Mouse (Mus musculus): ENCODE results near the gene Ppp1r15a.

DNA sequence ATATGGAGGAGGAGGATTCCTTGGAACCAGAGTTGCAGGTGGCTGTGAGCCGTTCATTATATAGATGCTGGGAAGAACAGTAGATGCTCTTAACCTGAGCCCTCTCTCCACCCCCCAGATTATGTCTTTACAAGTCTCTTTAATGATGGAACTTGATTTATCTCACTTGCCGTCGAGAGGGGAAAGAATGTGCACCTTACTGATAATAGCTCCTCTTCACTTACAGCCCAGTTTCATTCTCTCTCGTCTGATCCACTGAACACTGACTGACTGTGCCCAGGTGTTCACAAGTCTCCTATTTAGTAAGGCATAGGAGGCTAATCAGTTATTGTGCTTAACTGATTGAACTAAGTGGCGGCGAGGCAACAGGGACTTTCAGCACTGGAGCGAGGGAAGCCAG lies 36.5 kb downstream of the Ppp1r15a start:
- no peak for TF ChIP-seq POLR2A (IDR thresholded peaks at IDR 0.05; ENCODE audit: borderline replicate concordance, control insufficient read depth, low read depth, low read length)
- no peak for TF ChIP-seq CTCF (IDR thresholded peaks at IDR 0.05; ENCODE audit: control insufficient read depth, insufficient read depth, low read length)
